Mouse (Mus musculus) adrenal gland, postnatal 10 days (tissue): ENCODE data around the gene Rmdn3. TPM values are rescaled to one million over a fixed set of nuclear protein-coding genes. Genes with fewer than 3 reads are reported as not detected.

ENCODE experiments used
- total RNA-seq, 2 experiments: library from RNA; stranded (reverse); gene quantifications; 2 replicates each; pipeline ENCODE4 v1.2.3; 2021

The Rmdn3 gene
- total RNA-seq, 2 experiments from 2014 or later: 77.3 to 78.7 TPM

Other genes starting within 250 kb of the Rmdn3 start
- 10 to 100 TPM; 11.2 to 15.0 TPM for gene Chst14, start 230.5 kb downstream of the Rmdn3 start, total RNA-seq
- gene Ccdc32, start 127.6 kb downstream of the Rmdn3 start, total RNA-seq: 10 to 100 TPM; 17.7 TPM
- gene Rpusd2, start 122.2 kb downstream of the Rmdn3 start, total RNA-seq: 1 to 10 TPM; 5.0 to 5.6 TPM
- 1 to 10 TPM; 7.5 to 9.8 TPM for gene Knl1, start 109.9 kb downstream of the Rmdn3 start, total RNA-seq
- 1 to 10 TPM; 9.1 to 9.3 TPM for gene Rad51, start 44.2 kb downstream of the Rmdn3 start, total RNA-seq
- gene Gchfr, start 10.7 kb upstream of the Rmdn3 start, total RNA-seq: 10 to 100 TPM; 25.9 to 43.2 TPM
- under 1 TPM; 0.15 to 0.24 TPM for gene Gm14137, start 17.5 kb upstream of the Rmdn3 start, total RNA-seq
- gene Zfyve19, start 51.6 kb upstream of the Rmdn3 start, total RNA-seq: 10 to 100 TPM; 25.1 to 33.8 TPM
- gene Dnajc17, start 51.8 kb upstream of the Rmdn3 start, total RNA-seq: 10 to 100 TPM; 11.9 to 17.4 TPM
- gene Ppp1r14d, start 72.9 kb upstream of the Rmdn3 start, total RNA-seq: not detected
- 1 to 10 TPM; 4.2 to 4.7 TPM for gene Spint1, start 80.3 kb upstream of the Rmdn3 start, total RNA-seq
- under 1 TPM; 0.27 to 0.36 TPM for gene Rhov, start 114.2 kb upstream of the Rmdn3 start, total RNA-seq
- gene Vps18, start 131.7 kb upstream of the Rmdn3 start, total RNA-seq: 10 to 100 TPM; 16.0 to 17.7 TPM
- 10 to 100 TPM; 16.4 to 18.4 TPM for gene Dll4, start 168.8 kb upstream of the Rmdn3 start, total RNA-seq
- gene Chac1, start 194.2 kb upstream of the Rmdn3 start, total RNA-seq: 1 to 10 TPM; 2.4 to 5.8 TPM